Mouse (Mus musculus): ENCODE measurements at regions not wholly inside any gene's neighbourhood (a gene's known extent, or its start where the extent isn't known, plus 50 kb on each side); places are given as distances from the start of the nearest gene placed in this dataset.
A peak's percentile ranks its signal among the peaks of the same experiment; 100 is the strongest.

DNA sequence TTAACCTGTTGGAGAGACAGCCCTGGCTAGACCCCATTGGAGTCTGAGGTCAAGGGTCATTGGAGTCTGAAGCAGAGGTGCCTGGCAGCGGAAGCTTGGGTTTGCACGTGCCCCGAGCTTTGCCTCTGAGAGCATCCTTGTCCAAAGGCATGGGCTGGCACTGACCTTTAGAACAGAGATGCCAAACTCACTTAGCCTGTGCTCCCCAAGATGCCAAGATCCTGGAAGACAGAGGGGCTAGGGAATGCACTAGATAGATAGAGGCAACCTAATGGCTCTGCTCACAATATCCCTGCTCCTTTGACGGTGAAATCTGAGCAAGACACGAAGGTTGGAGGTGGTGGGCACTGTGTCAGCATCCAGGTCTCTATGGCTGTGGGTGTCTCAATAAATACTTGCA, 75.1 kb downstream of the Gadd45g start:
- Histone ChIP-seq H3K4me2 (replicated peaks; ENCODE audit: low read depth) (no peak overlapping the region), H3K27me3 (ENCODE audit: control insufficient read depth, insufficient read depth, low read length) (no peaks in the 10 kb centered on the region), H3K4me1 (replicated peaks; ENCODE audit: control insufficient read depth, insufficient read depth) (peaks cover 5% of the 10 kb centered on the region), H3K9ac (ENCODE audit: low read length) (no peak overlapping the region), H3K9me3 (ENCODE audit: control insufficient read depth, low read length) (no peaks in the 10 kb centered on the region), H3K4me3 (ENCODE audit: low read depth, low read length) (no peak overlapping the region), H3K27ac (replicated peaks) (no peak overlapping the region), H3K36me3 (ENCODE audit: control insufficient read depth, insufficient read depth, low read length) (no peaks in the 10 kb centered on the region)
- WGBS, result 62% methylated on average over 5 of the region's 5 CpGs
- no peak for DNase-seq (ENCODE audit: low spot score)
- ATAC-seq (ENCODE audit: low FRiP score, low TSS enrichment), result no peak
- no peak for TF ChIP-seq EP300 (optimal IDR thresholded peaks at IDR 0.05)
- TF ChIP-seq CTCF (IDR thresholded peaks at IDR 0.05; ENCODE audit: low read depth), result no peak

DNA sequence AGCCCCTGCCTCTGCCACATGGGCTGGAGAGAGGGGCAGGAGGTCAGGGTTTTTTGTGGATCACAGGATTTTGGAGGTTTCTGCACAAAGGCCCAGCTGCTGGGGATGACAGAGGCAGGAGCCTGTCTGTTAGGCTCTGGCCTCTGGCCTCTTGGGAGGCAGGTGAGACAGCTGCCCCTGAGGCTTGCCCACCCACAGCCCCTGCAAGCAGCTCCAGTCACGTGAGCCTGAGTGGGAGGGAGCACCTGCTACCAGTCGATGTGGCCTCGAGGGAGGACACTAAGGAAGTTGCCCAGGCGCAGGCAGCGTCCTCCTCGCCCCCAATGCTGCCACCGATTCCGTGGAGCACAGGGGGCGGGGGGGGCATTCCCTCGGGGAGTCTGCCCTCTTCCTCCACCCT, 80.3 kb downstream of the Gadd45g start:
- no peak overlapping the region for H3K4me3 ChIP-seq (ENCODE audit: low read depth, low read length)
- DNase-seq (ENCODE audit: low spot score) (no peak), ATAC-seq (ENCODE audit: low FRiP score, low TSS enrichment) (no peak)
- H3K9ac ChIP-seq (ENCODE audit: low read length), result no peak overlapping the region
- no peaks in the 10 kb centered on the region for H3K36me3 ChIP-seq (ENCODE audit: control insufficient read depth, insufficient read depth, low read length)
- H3K4me2 ChIP-seq (replicated peaks; ENCODE audit: low read depth), result no peak overlapping the region
- H3K4me1 ChIP-seq (replicated peaks; ENCODE audit: control insufficient read depth, insufficient read depth), result no peaks in the 10 kb centered on the region
- no peak for TF ChIP-seq EP300 (optimal IDR thresholded peaks at IDR 0.05)
- TF ChIP-seq CTCF (IDR thresholded peaks at IDR 0.05; ENCODE audit: low read depth), result no peak
- WGBS, result 53% methylated on average over 10 of the region's 10 CpGs
- H3K27ac ChIP-seq (replicated peaks), result no peak overlapping the region
- no peaks in the 10 kb centered on the region for H3K9me3 ChIP-seq (ENCODE audit: control insufficient read depth, low read length)
- no peaks in the 10 kb centered on the region; the same call in 1 of the 2 replicates for H3K27me3 ChIP-seq (ENCODE audit: control insufficient read depth, insufficient read depth, low read length)

DNA sequence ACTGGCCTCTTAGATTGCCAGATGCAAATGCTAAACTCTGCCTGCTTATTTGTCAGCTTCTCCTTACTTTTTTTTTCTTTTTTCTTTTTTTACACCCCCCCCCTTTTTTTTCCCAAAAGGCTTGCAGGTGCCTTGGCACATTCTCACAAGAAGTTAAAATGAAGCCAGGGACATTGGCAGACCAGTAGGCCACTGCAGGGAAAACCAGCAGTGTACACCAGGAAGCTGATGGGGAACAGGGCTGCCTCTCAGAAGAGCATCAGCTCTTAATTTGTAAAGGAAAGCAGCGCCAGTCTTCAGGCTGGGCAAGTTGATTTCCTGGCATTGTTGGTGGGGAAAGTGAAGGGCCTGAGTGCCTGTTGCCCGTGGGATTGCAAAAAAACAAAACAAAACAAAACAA, 83.3 kb downstream of the Gadd45g start:
- TF ChIP-seq EP300 (optimal IDR thresholded peaks at IDR 0.05) (no peak), CTCF (IDR thresholded peaks at IDR 0.05; ENCODE audit: low read depth) (no peak)
- Histone ChIP-seq H3K4me2 (replicated peaks; ENCODE audit: low read depth) (no peak overlapping the region), H3K36me3 (ENCODE audit: control insufficient read depth, insufficient read depth, low read length) (no peaks in the 10 kb centered on the region), H3K27me3 (ENCODE audit: control insufficient read depth, insufficient read depth, low read length) (no peaks in the 10 kb centered on the region; the same call in 1 of the 2 replicates), H3K9ac (ENCODE audit: low read length) (no peak overlapping the region), H3K4me1 (replicated peaks; ENCODE audit: control insufficient read depth, insufficient read depth) (no peaks in the 10 kb centered on the region), H3K9me3 (ENCODE audit: control insufficient read depth, low read length) (no peaks in the 10 kb centered on the region), H3K27ac (replicated peaks) (no peak overlapping the region), H3K4me3 (ENCODE audit: low read depth, low read length) (no peak overlapping the region)
- WGBS, result 46% methylated on average over 2 of the region's 2 CpGs
- no peak for DNase-seq (ENCODE audit: low spot score)
- ATAC-seq (ENCODE audit: low FRiP score, low TSS enrichment), result no peak

DNA sequence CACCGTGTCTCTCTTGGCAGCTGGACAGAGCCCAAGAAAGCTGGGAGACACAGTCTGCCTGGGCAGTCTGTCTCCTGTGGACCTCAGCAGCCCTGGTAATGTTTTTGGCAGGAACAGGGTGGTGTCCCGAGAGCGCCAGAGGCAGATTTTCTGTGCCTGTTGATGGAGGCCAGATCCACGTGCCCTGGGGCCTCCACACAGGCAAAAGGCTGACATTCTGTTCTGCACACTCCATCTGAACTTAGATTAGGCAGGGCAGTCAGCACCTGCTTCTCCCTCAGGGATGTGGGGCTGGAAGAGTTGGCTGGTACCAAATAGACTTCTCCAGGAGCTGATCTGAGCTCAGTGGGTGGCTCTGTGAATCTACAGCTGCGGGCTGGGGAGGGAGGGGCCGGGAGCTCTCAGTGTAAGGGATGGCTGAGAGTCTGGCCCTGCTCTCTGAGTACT, 83.8 kb downstream of the Gadd45g start:
- no peak for TF ChIP-seq EP300 (optimal IDR thresholded peaks at IDR 0.05)
- no peak for TF ChIP-seq CTCF (IDR thresholded peaks at IDR 0.05; ENCODE audit: low read depth)
- H3K27ac ChIP-seq (replicated peaks), result no peak overlapping the region
- H3K9me3 ChIP-seq (ENCODE audit: control insufficient read depth, low read length), result no peaks in the 10 kb centered on the region
- H3K9ac ChIP-seq (ENCODE audit: low read length), result no peak overlapping the region
- H3K27me3 ChIP-seq (ENCODE audit: control insufficient read depth, insufficient read depth, low read length), result no peaks in the 10 kb centered on the region; the same call in 1 of the 2 replicates
- DNase-seq (ENCODE audit: low spot score) (no peak), ATAC-seq (ENCODE audit: low FRiP score, low TSS enrichment) (0 out of 2 replicates have a peak, but pooled peaks have one; percentile 34)
- 44% methylated on average over 6 of the region's 6 CpGs for WGBS
- H3K36me3 ChIP-seq (ENCODE audit: control insufficient read depth, insufficient read depth, low read length), result no peaks in the 10 kb centered on the region
- H3K4me3 ChIP-seq (ENCODE audit: low read depth, low read length), result no peak overlapping the region
- H3K4me2 ChIP-seq (replicated peaks; ENCODE audit: low read depth), result no peak overlapping the region
- no peaks in the 10 kb centered on the region for H3K4me1 ChIP-seq (replicated peaks; ENCODE audit: control insufficient read depth, insufficient read depth)

DNA sequence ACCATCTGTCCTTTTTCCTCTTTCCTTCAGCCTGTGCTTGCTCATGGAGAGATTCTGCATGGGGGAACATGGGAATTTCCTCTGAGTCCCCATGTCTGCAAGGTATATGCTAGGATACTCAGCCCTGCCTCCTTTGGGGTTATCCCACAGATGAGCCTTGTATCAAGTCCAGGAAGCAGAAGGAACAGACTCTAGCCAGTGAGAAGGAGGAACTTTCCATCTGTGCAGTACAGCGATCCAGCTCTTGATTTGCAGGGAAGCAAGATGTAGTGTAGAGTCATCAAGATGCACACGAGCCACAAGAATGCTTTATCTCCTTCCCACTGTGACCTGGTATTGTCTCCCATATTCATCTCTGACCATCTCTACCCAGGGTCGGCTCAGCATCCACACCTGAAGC, 84.5 kb downstream of the Gadd45g start:
- Histone ChIP-seq H3K27me3 (ENCODE audit: control insufficient read depth, insufficient read depth, low read length) (no peaks in the 10 kb centered on the region; the same call in 1 of the 2 replicates), H3K9me3 (ENCODE audit: control insufficient read depth, low read length) (no peaks in the 10 kb centered on the region), H3K4me3 (ENCODE audit: low read depth, low read length) (no peak overlapping the region), H3K27ac (replicated peaks) (no peak overlapping the region), H3K9ac (ENCODE audit: low read length) (no peak overlapping the region), H3K4me2 (replicated peaks; ENCODE audit: low read depth) (no peak overlapping the region), H3K4me1 (replicated peaks; ENCODE audit: control insufficient read depth, insufficient read depth) (no peaks in the 10 kb centered on the region), H3K36me3 (ENCODE audit: control insufficient read depth, insufficient read depth, low read length) (no peaks in the 10 kb centered on the region)
- TF ChIP-seq CTCF (IDR thresholded peaks at IDR 0.05; ENCODE audit: low read depth) (no peak), EP300 (optimal IDR thresholded peaks at IDR 0.05) (no peak)
- DNase-seq (ENCODE audit: low spot score), result no peak
- 79% methylated on average over 3 of the region's 3 CpGs for WGBS
- no peak for ATAC-seq (ENCODE audit: low FRiP score, low TSS enrichment)

DNA sequence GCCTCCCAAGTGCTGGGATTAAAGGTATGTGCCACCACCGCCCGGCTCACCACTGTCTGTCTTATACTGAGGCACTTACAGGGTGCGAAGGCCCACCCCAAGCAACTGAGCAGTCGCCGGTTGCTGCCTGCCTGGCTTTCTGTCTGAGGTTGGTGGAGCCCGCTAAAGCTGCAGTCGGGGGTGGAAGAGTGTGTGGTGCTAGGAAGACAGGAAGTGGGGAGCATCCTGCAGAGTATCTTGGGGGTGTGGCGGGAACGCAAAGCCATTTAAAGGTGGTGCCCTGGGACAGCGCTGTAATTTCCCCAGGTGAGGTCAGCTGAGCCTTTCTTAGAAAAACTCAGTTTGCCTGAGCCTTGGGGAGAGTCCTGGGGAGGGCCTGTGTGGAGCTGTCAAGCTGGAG, 89.3 kb downstream of the Gadd45g start:
- no peak overlapping the region for H3K9ac ChIP-seq (ENCODE audit: low read length)
- WGBS, result 85% methylated on average over 10 of the region's 10 CpGs
- no peak overlapping the region for H3K4me2 ChIP-seq (replicated peaks; ENCODE audit: low read depth)
- no peak overlapping the region for H3K27ac ChIP-seq (replicated peaks)
- no peaks in the 10 kb centered on the region for H3K4me1 ChIP-seq (replicated peaks; ENCODE audit: control insufficient read depth, insufficient read depth)
- TF ChIP-seq CTCF (IDR thresholded peaks at IDR 0.05; ENCODE audit: low read depth) (no peak), EP300 (optimal IDR thresholded peaks at IDR 0.05) (no peak)
- no peak overlapping the region for H3K4me3 ChIP-seq (ENCODE audit: low read depth, low read length)
- H3K36me3 ChIP-seq (ENCODE audit: control insufficient read depth, insufficient read depth, low read length), result no peaks in the 10 kb centered on the region
- DNase-seq (ENCODE audit: low spot score), result no peak
- ATAC-seq (ENCODE audit: low FRiP score, low TSS enrichment), result no peak
- no peaks in the 10 kb centered on the region for H3K9me3 ChIP-seq (ENCODE audit: control insufficient read depth, low read length)
- no peaks in the 10 kb centered on the region; the same call in 1 of the 2 replicates for H3K27me3 ChIP-seq (ENCODE audit: control insufficient read depth, insufficient read depth, low read length)
